Mouse (Mus musculus) spleen, postnatal 14 days (tissue): Measurements from ENCODE around the gene Pip5k1c.

Experiments
- DNase-seq, 2 experiments: peaks; one replicate each; pipeline ENCODE4 v3.0.0; 2021 to 2022; ENCODE audit warnings: low spot score in 2 of 2

Gene Pip5k1c

GRCm38 (mm10) chr10:81346453-81347067 is 53.8 kb downstream of the Pip5k1c start:
- DNase-seq = peak; percentile 46 to 66

- peak in 1 of 2 experiments; percentile 43 for DNase-seq
Measured at GRCm38 (mm10) chr10:81349146-81349545, 56.4 kb downstream of the Pip5k1c start.

- no peak for DNase-seq
Measured at GRCm38 (mm10) chr10:81349961-81350350, 57.2 kb downstream of the Pip5k1c start.

GRCm38 (mm10) chr10:81350351-81351063 is 57.7 kb downstream of the Pip5k1c start, which contains the start of gene Hmg20b:
Hmg20b (minus strand) TSS chr10:81350480.
- peak; percentile 97 to 98 for DNase-seq

- peak; percentile 57 to 59 for DNase-seq
Measured at GRCm38 (mm10) chr10:81351678-81352291, 59.0 kb downstream of the Pip5k1c start.

GRCm38 (mm10) chr10:81354738-81355477 is 62.1 kb downstream of the Pip5k1c start:
- DNase-seq = no peak

- no peak for DNase-seq
Measured at GRCm38 (mm10) chr10:81355533-81355932, 62.8 kb downstream of the Pip5k1c start.

DNA sequence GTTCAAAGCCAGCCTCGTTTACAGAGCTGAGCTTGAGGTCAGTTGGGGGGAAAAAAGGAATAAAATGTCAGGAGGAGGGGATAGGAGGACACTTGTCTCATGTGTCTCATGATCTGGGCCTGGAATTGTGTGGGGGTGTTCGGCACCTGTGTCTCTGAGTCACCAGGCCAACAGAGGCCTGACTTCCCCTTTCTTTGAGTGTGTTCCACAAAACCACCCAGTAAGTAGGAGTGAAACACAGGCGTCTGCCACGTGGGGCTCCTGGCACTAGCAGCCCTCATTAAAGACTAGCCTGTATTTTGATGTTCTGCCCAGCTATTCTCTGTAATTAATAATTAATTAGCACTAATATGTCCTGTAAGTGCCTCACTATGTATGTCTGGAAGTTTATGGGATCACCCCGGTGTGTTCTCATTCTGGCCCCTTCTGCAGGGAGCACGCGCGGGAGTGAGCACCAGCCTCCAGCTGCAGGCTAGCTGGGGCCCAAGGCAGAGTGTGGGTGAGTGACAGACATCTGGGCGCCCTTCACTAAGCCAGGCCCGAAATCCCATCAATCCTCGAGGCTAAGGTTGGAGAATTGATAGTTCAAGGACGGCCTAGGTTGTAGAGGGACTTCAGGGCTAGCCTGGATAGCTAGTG is 63.7 kb downstream of the Pip5k1c start:
- DNase-seq = no peak

- DNase-seq = peak; percentile 84 to 88
Measured at GRCm38 (mm10) chr10:81356991-81357844, 64.5 kb downstream of the Pip5k1c start, which contains the start of gene Mfsd12. Mfsd12 (plus strand) TSS chr10:81357491.

DNA sequence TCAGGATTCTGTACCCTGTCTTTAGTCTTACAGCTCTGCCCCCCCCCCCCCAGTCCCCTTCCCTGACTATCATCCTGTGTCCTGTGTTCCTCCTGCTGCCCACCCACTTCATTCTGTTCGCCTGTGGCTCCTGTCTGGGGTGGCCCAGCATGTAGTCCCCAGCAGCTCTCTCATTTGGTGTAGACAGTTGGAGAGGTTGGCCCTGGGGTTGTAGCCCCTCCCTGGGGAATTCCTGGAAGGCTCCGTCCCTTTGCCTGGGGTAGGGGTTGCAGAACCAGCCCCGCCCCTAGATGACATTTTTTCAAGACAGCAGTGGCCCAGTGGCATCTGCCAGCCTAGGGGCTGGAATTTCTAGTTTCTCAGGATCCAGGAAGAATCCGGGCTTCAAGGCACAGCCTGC is 65.4 kb downstream of the Pip5k1c start:
- DNase-seq = no peak

GRCm38 (mm10) chr10:81358841-81359240 is 66.1 kb downstream of the Pip5k1c start:
- no peak for DNase-seq

- DNase-seq = no peak
Measured at GRCm38 (mm10) chr10:81360721-81361120, 68.0 kb downstream of the Pip5k1c start.

DNA sequence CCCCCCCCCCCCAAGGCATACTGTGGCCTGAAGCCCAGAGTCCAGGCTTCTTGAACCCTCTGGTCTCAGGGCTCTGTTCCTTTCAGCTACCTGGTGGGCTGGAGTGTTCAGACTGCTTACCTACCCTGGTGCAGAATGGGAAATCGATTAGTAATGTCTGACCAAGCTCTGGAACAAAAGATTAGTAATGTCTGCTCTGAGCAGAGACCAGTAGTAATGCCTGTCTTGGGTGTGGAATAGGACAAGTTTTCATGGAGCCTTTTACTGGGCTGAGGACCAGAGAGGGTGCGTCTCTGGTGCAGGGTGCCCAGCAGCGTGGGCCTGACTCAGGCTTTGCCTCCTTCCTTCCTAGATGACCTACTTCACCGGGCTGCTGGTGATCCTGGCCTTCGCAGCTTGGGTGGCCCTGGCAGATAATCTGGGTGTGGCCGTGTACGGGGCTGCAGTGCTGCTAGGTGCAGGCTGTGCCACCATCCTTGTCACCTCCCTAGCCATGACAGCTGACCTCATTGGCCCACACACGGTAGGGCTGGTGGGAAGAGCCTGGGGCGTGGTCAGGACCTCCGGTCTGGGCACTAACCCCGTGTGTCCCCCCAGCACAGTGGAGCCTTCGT is 69.7 kb downstream of the Pip5k1c start:
- DNase-seq = peak; percentile 63 to 66

DNA sequence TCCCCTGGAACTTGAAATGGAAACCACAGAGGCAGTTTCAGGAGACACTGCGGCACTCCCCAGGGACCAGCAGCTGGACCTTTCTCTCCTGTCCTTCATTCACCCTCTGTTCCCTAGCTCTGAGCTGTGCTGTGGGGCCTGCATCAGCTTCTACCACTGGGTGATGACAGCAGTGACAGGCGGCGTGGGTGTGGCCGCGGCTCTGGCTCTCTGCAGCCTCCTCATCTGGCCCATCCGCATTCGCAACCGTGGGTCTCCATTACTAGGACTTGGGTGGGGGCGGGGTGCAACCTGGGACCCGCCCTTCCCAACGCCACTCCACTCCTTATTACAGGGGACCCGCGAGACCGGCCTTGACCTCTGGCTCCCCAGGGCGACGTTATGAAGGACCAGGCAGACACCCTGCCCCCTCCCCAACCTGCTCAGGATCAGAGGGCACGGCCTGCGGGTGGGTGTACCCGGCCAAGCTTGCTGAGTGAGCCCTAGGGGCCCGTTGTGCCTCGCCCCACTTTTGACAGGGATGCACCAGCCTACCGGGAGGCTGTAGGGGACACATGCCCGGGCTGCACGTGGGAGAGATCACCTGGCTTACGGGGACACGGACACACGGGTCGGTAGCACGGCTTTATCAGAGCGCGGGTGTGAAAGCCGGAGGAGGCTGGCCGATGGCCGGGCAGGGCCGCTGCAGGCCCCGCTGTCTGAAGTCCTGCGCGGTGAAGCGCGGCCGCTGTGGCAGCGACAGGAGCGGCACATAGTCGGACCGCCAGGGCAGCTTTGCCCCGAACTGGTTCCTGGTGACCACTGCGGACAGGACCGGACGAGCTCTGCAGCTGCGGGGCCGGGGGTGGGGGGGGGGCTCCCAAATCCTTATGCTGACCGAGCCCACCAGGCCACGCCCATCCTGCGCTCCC is 70.9 kb downstream of the Pip5k1c start:
- DNase-seq = no peak

- DNase-seq = no peak
Measured at GRCm38 (mm10) chr10:81364666-81365065, 71.9 kb downstream of the Pip5k1c start.

- no peak for DNase-seq
Measured at GRCm38 (mm10) chr10:81365073-81365472, 72.3 kb downstream of the Pip5k1c start.

DNA sequence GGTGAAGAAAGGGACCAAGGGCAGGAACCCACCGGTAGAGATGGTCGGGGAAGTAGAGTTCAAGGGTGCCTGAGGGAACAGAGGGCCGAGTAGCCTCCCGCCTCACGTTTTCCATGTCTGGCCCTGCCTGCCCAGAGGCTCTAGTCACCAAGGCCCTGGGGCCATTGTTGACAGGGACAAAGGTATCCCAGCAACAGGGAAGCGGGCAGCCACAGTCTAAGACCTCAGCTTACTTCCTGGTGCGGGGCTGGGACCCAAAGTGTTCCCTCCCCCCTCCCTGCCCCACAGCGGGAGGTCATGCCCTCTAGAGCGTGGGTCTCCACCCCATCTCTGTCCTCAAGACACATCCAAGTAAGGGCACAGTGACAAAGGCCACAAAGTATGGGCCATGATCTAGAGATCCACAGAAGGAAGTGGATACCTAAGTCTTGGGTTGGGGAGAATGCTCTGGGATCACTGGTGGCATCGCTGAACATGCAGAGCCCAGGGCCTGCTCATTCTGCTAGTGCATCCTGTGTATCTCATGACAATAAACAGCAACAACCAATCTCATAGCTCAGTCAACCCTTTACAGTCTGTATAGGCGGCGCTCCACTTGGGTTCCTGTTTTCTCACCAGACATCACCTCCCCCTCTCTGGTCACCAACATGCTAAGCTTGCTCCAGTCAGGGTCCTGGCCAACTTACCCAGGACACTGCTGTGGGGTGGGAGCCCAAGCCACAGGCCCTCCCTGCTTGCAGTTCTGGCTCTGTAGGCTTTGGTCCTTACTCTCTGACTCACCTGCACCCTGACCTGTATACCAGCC is 73.1 kb downstream of the Pip5k1c start, which contains the start of gene 4930404N11Rik:
Gene 4930404N11Rik (minus strand): TSS at position 145 of the 805 bp plus-strand sequence.
- DNase-seq = no peak
